Mouse (Mus musculus): ENCODE measurements around the gene Pbrm1. TPM values are rescaled to one million over a fixed set of nuclear protein-coding genes. Genes with fewer than 3 reads are reported as not detected.

Pbrm1 gene
- polyA plus RNA-seq, 1 experiment from 2014 or later: 131 TPM

DNA sequence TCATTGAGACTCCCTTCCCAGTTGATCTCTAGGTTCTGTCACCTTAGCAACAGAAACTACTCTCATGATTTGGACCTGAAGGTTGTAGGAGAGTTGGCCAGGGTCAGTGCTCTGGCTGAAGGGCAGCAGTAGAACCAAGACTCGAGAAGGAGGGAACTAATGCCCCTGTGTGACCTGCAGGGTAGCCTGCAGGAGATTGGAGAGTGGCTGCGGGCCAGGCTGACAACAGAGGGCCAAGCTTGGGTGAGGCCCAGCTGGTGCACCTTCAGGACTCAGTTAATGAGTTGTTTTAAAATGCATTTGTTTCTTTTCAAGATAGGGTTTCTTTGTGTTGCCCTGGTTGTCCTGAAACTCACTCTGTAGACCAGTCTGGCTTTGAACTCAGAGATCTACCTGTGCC is 146.1 kb downstream of the Pbrm1 start:
- Histone ChIP-seq H3K9me3 (replicated peaks) (no peaks in the 10 kb centered on the region), H3K4me3 (replicated peaks) (no peak overlapping the region), H3K27ac (peak overlapping the region; percentile 64), H3K9ac (no peak overlapping the region), H3K4me1 (peaks cover 58% of the 10 kb centered on the region), H3K27me3 (no peaks in the 10 kb centered on the region), H3K4me2 (no peak overlapping the region), H3K36me3 (peaks cover 3% of the 10 kb centered on the region)
- WGBS: 26% methylated on average over 2 of the region's 2 CpGs
- ATAC-seq (replicated peaks; ENCODE audit: low FRiP score): no peak

DNA sequence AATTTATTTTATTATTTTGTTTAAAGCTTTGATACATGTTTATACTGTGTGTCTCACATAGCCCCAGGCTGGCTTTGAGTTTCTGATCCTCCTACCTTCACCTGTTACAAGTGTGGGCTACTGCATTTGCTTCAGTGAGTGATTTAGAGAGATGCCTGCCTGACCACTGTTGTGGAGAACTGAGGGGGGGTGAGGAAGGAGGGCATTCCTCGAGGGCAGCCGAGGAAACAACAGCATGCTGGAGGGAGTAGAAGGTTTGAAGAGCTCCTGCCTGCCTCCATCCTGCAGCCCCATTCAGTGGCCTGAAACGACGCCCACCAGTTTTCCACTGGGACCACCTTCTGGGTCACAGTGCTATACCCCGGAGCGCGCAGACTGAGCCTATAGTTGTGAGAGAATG is 146.5 kb downstream of the Pbrm1 start:
- H3K4me3 ChIP-seq (replicated peaks): no peak overlapping the region
- H3K4me2 ChIP-seq: peak overlapping the region; percentile 50; the same call in 1 of the 2 replicates
- H3K9me3 ChIP-seq (replicated peaks): no peaks in the 10 kb centered on the region
- H3K27me3 ChIP-seq: no peaks in the 10 kb centered on the region
- H3K4me1 ChIP-seq: peaks cover 58% of the 10 kb centered on the region
- H3K36me3 ChIP-seq: peaks cover 7% of the 10 kb centered on the region
- H3K27ac ChIP-seq: peak overlapping the region; percentile 64
- ATAC-seq (replicated peaks; ENCODE audit: low FRiP score): peak; percentile 66
- no peak overlapping the region for H3K9ac ChIP-seq
- WGBS: 26% methylated on average over 7 of the region's 7 CpGs

GRCm38 (mm10) chr14:31165991-31166630 is 147.2 kb downstream of the Pbrm1 start:
- peak overlapping the region; percentile 64 for H3K27ac ChIP-seq
- peak overlapping the region; percentile 38 for H3K4me3 ChIP-seq (replicated peaks)
- H3K4me1 ChIP-seq: peaks cover 54% of the 10 kb centered on the region
- WGBS: 24% methylated on average over 10 of the region's 10 CpGs
- no peak overlapping the region for H3K9ac ChIP-seq
- peak; percentile 16; the same call in 1 of the 2 replicates for ATAC-seq (replicated peaks; ENCODE audit: low FRiP score)
- H3K27me3 ChIP-seq: no peaks in the 10 kb centered on the region
- peak overlapping the region; percentile 50 for H3K4me2 ChIP-seq
- peaks cover 14% of the 10 kb centered on the region for H3K36me3 ChIP-seq
- H3K9me3 ChIP-seq (replicated peaks): no peaks in the 10 kb centered on the region

GRCm38 (mm10) chr14:31166827-31167226 is 147.9 kb downstream of the Pbrm1 start:
- H3K4me3 ChIP-seq (replicated peaks): peak overlapping the region; percentile 38
- peak overlapping the region; percentile 22; the same call in 1 of the 2 replicates for H3K9ac ChIP-seq
- ATAC-seq (replicated peaks; ENCODE audit: low FRiP score): no peak
- H3K4me2 ChIP-seq: peak overlapping the region; percentile 50
- no peaks in the 10 kb centered on the region for H3K9me3 ChIP-seq (replicated peaks)
- WGBS: 28% methylated on average over 9 of the region's 9 CpGs
- H3K27me3 ChIP-seq: no peaks in the 10 kb centered on the region
- peaks cover 47% of the 10 kb centered on the region for H3K4me1 ChIP-seq
- H3K36me3 ChIP-seq: peaks cover 21% of the 10 kb centered on the region
- peak overlapping the region; percentile 64 for H3K27ac ChIP-seq

DNA sequence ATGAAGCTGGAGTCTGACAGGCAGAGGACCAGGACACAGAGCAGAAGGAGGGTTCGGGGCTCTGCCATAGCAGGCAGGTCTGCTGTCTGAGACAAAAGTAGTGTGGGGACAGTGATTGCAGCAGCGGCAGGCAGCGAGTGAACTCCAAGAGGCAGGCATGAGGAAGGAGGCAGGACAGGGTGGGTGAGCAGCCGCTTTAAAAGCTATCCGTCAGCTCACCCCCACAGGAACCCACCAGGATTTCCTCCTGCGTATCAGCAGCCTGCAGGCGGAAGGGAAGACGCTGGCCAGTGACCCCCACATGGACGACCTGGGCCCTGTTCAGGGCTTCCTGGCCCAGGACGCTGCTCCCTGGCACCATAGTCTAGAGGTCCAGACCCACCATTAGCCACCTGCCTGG is 149.5 kb downstream of the Pbrm1 start, which contains the start of gene Stab1:
TSS of gene Stab1 (minus strand) at position 217 of the 400 bp plus-strand sequence.
- Histone ChIP-seq H3K36me3 (peaks cover 37% of the 10 kb centered on the region), H3K27ac (peak within 1 kb of the TSS; percentile 62; the same call in 1 of the 2 replicates), H3K4me1 (peaks cover 41% of the 10 kb centered on the region), H3K27me3 (no peaks in the 10 kb centered on the region), H3K9me3 (replicated peaks) (no peaks in the 10 kb centered on the region), H3K4me3 (replicated peaks) (peak within 1 kb of the TSS; percentile 38), H3K9ac (peak within 1 kb of the TSS; percentile 23), H3K4me2 (peak within 1 kb of the TSS; percentile 50)
- no peak for ATAC-seq (replicated peaks; ENCODE audit: low FRiP score)
- WGBS: 21% methylated on average over 10 of the region's 10 CpGs

- 78% methylated on average over 6 of the region's 6 CpGs for WGBS
- H3K27me3 ChIP-seq: no peaks in the 10 kb centered on the region
- H3K4me1 ChIP-seq: peaks cover 41% of the 10 kb centered on the region
- H3K9ac ChIP-seq: no peak overlapping the region
- H3K4me3 ChIP-seq (replicated peaks): no peak overlapping the region
- no peak for ATAC-seq (replicated peaks; ENCODE audit: low FRiP score)
- 0 out of 2 replicates have a peak overlapping the region, but pooled peaks have one; percentile 9 for H3K27ac ChIP-seq
- no peak overlapping the region for H3K4me2 ChIP-seq
- H3K36me3 ChIP-seq: peaks cover 48% of the 10 kb centered on the region
- no peaks in the 10 kb centered on the region for H3K9me3 ChIP-seq (replicated peaks)
Observed at GRCm38 (mm10) chr14:31169508-31169907, 150.6 kb downstream of the Pbrm1 start.

GRCm38 (mm10) chr14:31170963-31171362 is 152.0 kb downstream of the Pbrm1 start:
- Histone ChIP-seq H3K9ac (no peak overlapping the region), H3K4me2 (no peak overlapping the region), H3K27me3 (no peaks in the 10 kb centered on the region), H3K4me1 (peaks cover 28% of the 10 kb centered on the region), H3K4me3 (replicated peaks) (no peak overlapping the region), H3K27ac (no peak overlapping the region), H3K36me3 (peaks cover 62% of the 10 kb centered on the region), H3K9me3 (replicated peaks) (no peaks in the 10 kb centered on the region)
- no peak for ATAC-seq (replicated peaks; ENCODE audit: low FRiP score)
- WGBS: 86% methylated on average over 13 of the region's 13 CpGs

Other genes with a start within 250 kb of the Pbrm1 start
- gene Tmem110, start 193.5 kb upstream of the Pbrm1 start, polyA plus RNA-seq (2015; fragmentation: Nextera tagmentation; extraction: Ambion mirVana): 25.8 and 26.3 TPM in 2 replicates
- gene Mustn1, start 139.9 kb upstream of the Pbrm1 start, polyA plus RNA-seq (2015; fragmentation: Nextera tagmentation; extraction: Ambion mirVana): 5.0 and 5.3 TPM in 2 replicates
- gene Itih4, start 132.7 kb upstream of the Pbrm1 start, polyA plus RNA-seq (2015; fragmentation: Nextera tagmentation; extraction: Ambion mirVana): 0.93 and 1.6 TPM in 2 replicates
- 2.6 and 5.0 TPM in 2 replicates for gene Itih3, start 95.4 kb upstream of the Pbrm1 start, polyA plus RNA-seq (2015; fragmentation: Nextera tagmentation; extraction: Ambion mirVana)
- gene Itih1, start 75.8 kb upstream of the Pbrm1 start, polyA plus RNA-seq (2015; fragmentation: Nextera tagmentation; extraction: Ambion mirVana): 0.30 and 0.55 TPM in 2 replicates
- 17.3 and 17.4 TPM in 2 replicates for gene Nek4, start 67.8 kb upstream of the Pbrm1 start, polyA plus RNA-seq (2015; fragmentation: Nextera tagmentation; extraction: Ambion mirVana)
- 66.4 and 70.1 TPM in 2 replicates for gene Glt8d1, start 17.7 kb upstream of the Pbrm1 start, polyA plus RNA-seq (2015; fragmentation: Nextera tagmentation; extraction: Ambion mirVana)
- 385 and 440 TPM in 2 replicates for gene Spcs1, start 17.5 kb upstream of the Pbrm1 start, polyA plus RNA-seq (2015; fragmentation: Nextera tagmentation; extraction: Ambion mirVana)
- gene Gnl3, start within 50 bp of the Pbrm1 start, polyA plus RNA-seq (2015; fragmentation: Nextera tagmentation; extraction: Ambion mirVana): 127 and 134 TPM in 2 replicates
- 98.1 and 112 TPM in 2 replicates for gene Smim4, start 109.8 kb downstream of the Pbrm1 start, polyA plus RNA-seq (2015; fragmentation: Nextera tagmentation; extraction: Ambion mirVana)
- gene Nt5dc2, start 111.9 kb downstream of the Pbrm1 start, polyA plus RNA-seq (2015; fragmentation: Nextera tagmentation; extraction: Ambion mirVana): 373 and 384 TPM in 2 replicates
- 32.6 and 40.6 TPM in 2 replicates for gene Stab1, start 149.5 kb downstream of the Pbrm1 start, polyA plus RNA-seq (2015; fragmentation: Nextera tagmentation; extraction: Ambion mirVana)
- 19.5 and 33.2 TPM in 2 replicates for gene Tnnc1, start 189.2 kb downstream of the Pbrm1 start, polyA plus RNA-seq (2015; fragmentation: Nextera tagmentation; extraction: Ambion mirVana)
- gene Nisch, start 197.8 kb downstream of the Pbrm1 start, polyA plus RNA-seq (2015; fragmentation: Nextera tagmentation; extraction: Ambion mirVana): 351 and 428 TPM in 2 replicates
- gene Sema3g, start 198.7 kb downstream of the Pbrm1 start, polyA plus RNA-seq (2015; fragmentation: Nextera tagmentation; extraction: Ambion mirVana): 3.7 and 3.8 TPM in 2 replicates
- gene Phf7, start 232.2 kb downstream of the Pbrm1 start, polyA plus RNA-seq (2015; fragmentation: Nextera tagmentation; extraction: Ambion mirVana): 12.6 and 13.3 TPM in 2 replicates
- 92.1 and 96.8 TPM in 2 replicates for gene Bap1, start 232.3 kb downstream of the Pbrm1 start, polyA plus RNA-seq (2015; fragmentation: Nextera tagmentation; extraction: Ambion mirVana)

All from kidney, embryonic 15.5 days (tissue).